Mouse (Mus musculus) CD4-positive, CD25-positive, alpha-beta regulatory T cell, adult 4 months (primary cell): ENCODE measurements around the gene Gm26558. TPM values are rescaled to one million over a fixed set of nuclear protein-coding genes. Genes with fewer than 3 reads are reported as not detected.

Experiments
- ATAC-seq: one replicate; pipeline ENCODE4 v1.8.0; 2017
- polyA plus RNA-seq, 2 experiments: library from polyadenylated mRNA; unstranded; fragments of 100-300 nt; shearing (Covaris generic); gene quantifications; one replicate each; pipeline ENCODE4 v1.2.1; 2017

Gene Gm26558
- polyA plus RNA-seq, 2 experiments from 2014 or later = not detected

DNA sequence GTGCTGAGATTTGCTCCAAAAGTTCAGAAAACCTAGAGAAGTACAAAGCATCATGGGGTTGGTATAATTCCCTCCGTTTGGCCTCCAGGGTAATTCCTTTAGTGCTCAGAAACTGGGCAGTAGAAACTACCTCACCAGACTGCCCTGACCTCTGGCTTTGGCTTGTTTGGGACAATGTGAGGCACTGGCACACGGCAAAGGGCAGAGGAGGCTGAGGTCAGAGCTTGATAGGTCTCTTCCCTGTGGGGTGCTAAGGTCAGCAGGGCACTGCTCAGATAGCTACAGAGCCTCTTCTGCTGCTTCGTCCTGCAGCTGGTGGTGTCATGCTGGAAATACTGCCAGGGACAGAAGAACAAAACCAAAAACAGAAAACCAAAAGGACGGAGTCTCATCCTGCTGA lies 14.2 kb downstream of the Gm26558 start:
- no peak for ATAC-seq

- no peak for ATAC-seq
Measured at GRCm38 (mm10) chr2:70645266-70645780, 16.6 kb downstream of the Gm26558 start.

- ATAC-seq = no peak
Measured at GRCm38 (mm10) chr2:70642971-70643565, 18.8 kb downstream of the Gm26558 start.

DNA sequence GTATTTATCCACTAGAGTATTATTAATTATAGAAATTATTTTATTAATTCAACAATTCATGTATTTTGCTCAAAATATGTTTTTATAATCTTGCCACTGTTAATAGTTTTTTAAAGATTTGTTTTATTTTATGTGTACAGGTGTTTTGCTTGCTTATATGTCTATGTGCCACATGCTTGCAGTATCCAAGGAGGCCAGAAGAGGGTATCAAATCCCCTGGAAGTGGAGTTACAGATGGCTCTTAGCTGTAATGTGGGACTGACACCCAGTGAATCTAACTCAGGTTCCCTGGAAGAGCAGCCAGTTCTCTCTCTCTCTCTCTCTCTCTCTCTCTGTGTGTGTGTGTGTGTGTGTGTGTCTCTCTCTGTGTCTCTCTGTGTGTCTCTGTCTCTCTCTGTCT lies 20.9 kb downstream of the Gm26558 start:
- no peak for ATAC-seq

DNA sequence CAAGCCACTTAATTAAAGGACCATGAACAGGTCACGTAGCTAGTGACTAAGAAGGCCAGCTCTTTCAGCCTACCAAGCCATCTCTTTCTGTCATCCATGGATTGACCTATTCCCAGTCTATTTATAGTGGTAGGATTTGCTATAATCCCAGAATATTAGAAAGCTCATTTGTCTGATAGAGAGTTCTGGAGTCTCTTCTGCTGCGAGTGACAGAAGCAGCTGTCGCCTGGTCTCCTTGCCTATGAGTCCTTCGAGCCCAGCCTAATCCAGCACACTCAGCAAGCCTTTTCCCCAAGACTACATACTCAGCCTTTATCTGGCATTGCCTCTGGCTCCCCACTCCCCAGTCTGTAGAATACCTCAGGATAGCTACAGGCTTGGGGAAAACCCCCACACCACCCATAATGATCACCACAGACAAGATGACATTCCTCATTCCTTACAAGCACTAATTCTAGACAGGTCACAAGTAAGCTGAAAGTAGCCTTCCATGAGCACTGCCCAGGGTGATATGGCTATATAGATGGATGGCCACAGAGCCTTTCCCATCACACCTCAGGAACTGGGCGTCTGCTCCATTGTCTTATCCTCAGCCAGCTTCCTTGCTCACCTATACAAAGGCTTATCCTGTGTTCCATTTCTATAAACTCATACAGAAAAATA lies 27.7 kb downstream of the Gm26558 start:
- ATAC-seq = no peak

DNA sequence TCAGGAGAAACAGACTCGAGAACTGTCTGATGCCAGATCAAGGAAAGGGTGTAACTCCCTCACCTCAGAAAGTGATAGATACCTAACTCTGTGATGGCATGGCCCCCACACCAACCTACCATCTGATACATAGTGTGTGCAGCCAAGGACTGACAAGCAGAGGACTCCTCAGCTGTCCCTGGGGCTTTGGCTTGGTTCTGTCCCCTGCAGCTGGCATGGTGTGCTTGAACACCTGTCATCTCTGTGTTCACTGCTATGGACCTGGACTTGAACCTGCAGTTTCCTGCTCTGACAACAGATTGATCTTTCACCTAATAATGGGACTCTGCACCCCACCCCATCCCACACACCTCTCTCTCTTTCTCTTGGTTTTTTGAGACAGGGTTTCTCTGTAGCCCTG lies 29.5 kb downstream of the Gm26558 start:
- no peak for ATAC-seq

- ATAC-seq = no peak
Measured at GRCm38 (mm10) chr2:70631321-70631720, 30.6 kb downstream of the Gm26558 start.

- ATAC-seq = no peak
Measured at GRCm38 (mm10) chr2:70629921-70630320, 32.0 kb downstream of the Gm26558 start.

- ATAC-seq = no peak
Measured at GRCm38 (mm10) chr2:70629339-70629761, 32.6 kb downstream of the Gm26558 start.

DNA sequence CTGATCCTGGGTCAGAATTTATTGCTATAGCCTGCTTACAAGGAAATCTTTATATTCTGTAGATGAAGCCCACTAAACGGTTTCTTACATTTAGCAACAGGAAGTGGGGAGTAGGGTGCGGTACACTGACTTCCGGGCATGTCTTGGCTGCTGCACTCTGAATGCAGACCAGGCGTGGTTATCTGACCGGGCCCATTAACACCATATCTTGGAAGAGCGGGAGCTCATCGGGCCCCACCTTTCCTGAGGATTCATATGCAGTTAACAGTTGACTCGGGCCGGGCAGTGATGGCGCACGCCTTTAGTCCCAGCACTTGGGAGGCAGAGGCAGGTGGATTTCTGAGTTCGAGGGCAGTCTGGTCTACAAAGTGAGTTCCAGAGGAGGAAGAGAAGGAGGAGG lies 33.5 kb downstream of the Gm26558 start:
- no peak for ATAC-seq

DNA sequence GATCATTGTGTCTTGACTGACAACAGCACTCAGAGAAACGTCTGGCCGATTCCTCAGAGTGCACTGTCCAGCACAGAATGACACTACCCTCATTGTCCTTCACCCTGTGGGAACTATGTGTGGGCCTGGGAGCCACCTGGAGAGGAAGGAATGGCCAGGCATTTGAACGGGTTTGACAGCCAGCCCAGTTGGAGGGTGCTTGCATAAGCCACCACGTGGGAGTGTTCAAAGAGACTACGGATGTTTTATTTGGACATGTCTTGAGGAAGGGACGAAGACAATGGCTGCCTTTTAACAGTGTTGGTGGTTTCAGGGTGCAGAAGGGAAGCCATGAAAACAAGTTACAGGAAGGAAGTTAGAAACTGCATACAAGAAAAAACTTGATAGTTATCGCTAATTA lies 36.1 kb downstream of the Gm26558 start:
- no peak for ATAC-seq

DNA sequence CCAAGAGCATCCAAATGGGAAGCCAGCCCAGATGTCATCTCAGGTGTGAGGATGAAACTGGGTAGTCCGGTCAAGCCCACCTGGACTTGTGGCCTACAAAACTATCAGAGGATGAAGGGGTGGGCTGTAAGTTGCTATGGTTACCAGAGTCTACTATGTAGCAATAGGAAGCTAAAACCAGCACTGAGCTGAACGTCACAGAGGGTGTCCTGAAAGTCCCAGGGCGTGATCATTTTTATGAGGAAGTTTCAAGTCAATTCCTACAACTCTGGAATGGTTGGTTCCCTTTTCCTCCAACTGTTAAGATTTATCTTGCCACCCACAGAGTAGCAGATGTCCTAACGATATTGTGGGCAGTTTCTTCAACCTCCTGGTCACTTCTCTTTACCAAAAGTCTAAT lies 39.7 kb downstream of the Gm26558 start:
- ATAC-seq = no peak

GRCm38 (mm10) chr2:70620225-70620624 lies 41.7 kb downstream of the Gm26558 start:
- no peak for ATAC-seq

- no peak for ATAC-seq
Measured at GRCm38 (mm10) chr2:70619232-70619835, 42.6 kb downstream of the Gm26558 start.

DNA sequence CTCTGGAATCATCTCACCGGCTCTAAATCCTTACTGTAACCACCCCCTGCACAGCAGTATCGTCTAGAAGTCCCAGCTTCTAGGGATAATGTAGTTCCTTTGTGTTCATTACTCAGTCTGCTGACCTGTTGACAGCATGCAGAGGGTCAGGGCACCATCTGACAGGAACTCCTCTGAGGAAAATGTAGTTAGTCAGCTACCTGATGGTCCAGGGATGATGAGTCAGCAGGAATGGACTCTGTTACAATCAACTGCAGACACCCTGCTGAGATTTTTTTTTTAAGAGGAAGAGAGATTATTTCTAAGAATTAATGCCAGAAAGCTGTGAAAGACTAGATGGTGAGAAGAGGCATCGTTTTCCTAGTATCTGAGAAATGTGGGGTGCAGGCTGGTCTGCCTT lies 45.3 kb downstream of the Gm26558 start:
- ATAC-seq = no peak

GRCm38 (mm10) chr2:70616076-70616475 lies 45.8 kb downstream of the Gm26558 start:
- ATAC-seq = no peak

DNA sequence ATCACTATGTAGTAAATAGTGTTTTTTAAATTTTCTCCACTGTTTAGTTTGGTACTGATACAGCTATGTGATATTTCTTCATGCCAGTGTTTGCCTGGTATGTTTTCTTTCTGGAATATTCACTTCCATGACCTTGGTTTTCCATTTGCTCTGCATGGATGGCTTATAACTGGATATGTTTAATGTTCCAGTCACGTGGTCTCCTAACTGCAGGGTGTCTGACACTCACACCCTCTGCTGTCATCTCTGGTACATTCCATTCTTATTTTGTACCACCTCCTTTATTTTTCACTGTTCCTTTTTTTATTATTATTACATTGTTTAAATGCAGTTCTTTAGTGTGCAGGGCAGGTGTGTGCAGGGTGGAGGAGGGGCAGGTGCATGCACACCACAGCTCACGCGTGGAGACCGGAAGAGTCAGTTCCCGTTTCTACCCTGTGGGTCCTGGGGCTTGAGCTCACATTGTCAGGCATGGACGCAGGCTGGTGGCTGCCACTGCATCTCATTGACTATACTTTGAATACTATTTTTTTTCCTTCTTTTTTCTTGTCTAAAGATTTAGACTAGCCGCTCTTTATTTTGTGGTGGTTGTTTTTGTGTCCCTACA lies 47.1 kb downstream of the Gm26558 start:
- ATAC-seq = no peak

Other genes with a start within 250 kb of the Gm26558 start
- gene Sp5, start 187.2 kb downstream of the Gm26558 start, polyA plus RNA-seq = not detected
- not detected for gene Erich2, start 153.3 kb downstream of the Gm26558 start, polyA plus RNA-seq
- under 1 TPM in 1 of 2 experiments, not detected in 1; 0.33 TPM for gene Gad1, start 109.0 kb downstream of the Gm26558 start, polyA plus RNA-seq
- gene Gorasp2, start 532 bp downstream of the Gm26558 start, polyA plus RNA-seq = 10 to 100 TPM; 40.2 to 43.9 TPM
- gene Tlk1, start 163.6 kb upstream of the Gm26558 start, polyA plus RNA-seq = 10 to 100 TPM; 41.7 to 42.6 TPM